Mouse (Mus musculus) gastrocnemius, adult 2 months (tissue): ENCODE measurements at regions not wholly inside any gene's neighbourhood (a gene's known extent, or its start where the extent isn't known, plus 50 kb on each side); places are given as distances from the start of the nearest gene placed in this dataset.

ENCODE experiments used
- DNase-seq: peaks from one replicate; pipeline ENCODE4 v3.0.0; 2022
- H3K27ac ChIP-seq: fragments of 200-600 bp; 2 replicates; pipeline ENCODE4 v1.8.1; 2022; ENCODE audit warnings: mild to moderate bottlenecking
- H3K4me3 ChIP-seq: fragments of 200-600 bp; 2 replicates; pipeline ENCODE4 v1.8.1; 2022; ENCODE audit warnings: mild to moderate bottlenecking, moderate library complexity
- CTCF ChIP-seq: fragments of 200-600 bp; IDR thresholded peaks from 2 replicates; pipeline ENCODE4 v1.8.1; 2022; ENCODE audit warnings: antibody characterized with exemption, mild to moderate bottlenecking, moderate library complexity
- intact Hi-C: fragments of 180-260 bp; cut with DNase I; formaldehyde crosslinking; loops from one replicate; pipeline ENCODE4 v1.15.1; 2025

- H3K4me3 ChIP-seq = no peak overlapping the region
- no peak overlapping the region for H3K27ac ChIP-seq
- intact Hi-C loops = no loop called here
- DNase-seq = no peak
- TF ChIP-seq CTCF = no peak
Observed at GRCm38 (mm10) chr8:109360081-109360715, 133.6 kb upstream of the Pmfbp1 start.

- TF ChIP-seq CTCF = no peak
- intact Hi-C loops = no loop called here
- Histone ChIP-seq H3K4me3 (no peak overlapping the region), H3K27ac (no peak overlapping the region)
- no peak for DNase-seq
Observed at GRCm38 (mm10) chr8:109360904-109361303, 132.9 kb upstream of the Pmfbp1 start.

GRCm38 (mm10) chr8:109361575-109362361, 132.1 kb upstream of the Pmfbp1 start:
- no peak for TF ChIP-seq CTCF
- DNase-seq = no peak
- Histone ChIP-seq H3K4me3 (no peak overlapping the region), H3K27ac (no peak overlapping the region)
- intact Hi-C loops = no loop called here

- Histone ChIP-seq H3K4me3 (no peak overlapping the region), H3K27ac (no peak overlapping the region)
- intact Hi-C loops = no loop called here
- DNase-seq = no peak
- no peak for TF ChIP-seq CTCF
Observed at GRCm38 (mm10) chr8:109363185-109363845, 130.5 kb upstream of the Pmfbp1 start.

- Histone ChIP-seq H3K4me3 (no peak overlapping the region), H3K27ac (no peak overlapping the region)
- intact Hi-C loops = no loop called here
- DNase-seq = no peak
- TF ChIP-seq CTCF = no peak
Observed at GRCm38 (mm10) chr8:109373977-109374376, 119.8 kb upstream of the Pmfbp1 start.

- no peak for TF ChIP-seq CTCF
- intact Hi-C loops = no loop called here
- Histone ChIP-seq H3K4me3 (no peak overlapping the region), H3K27ac (no peak overlapping the region)
- DNase-seq = no peak
Observed at GRCm38 (mm10) chr8:109384881-109385280, 108.9 kb upstream of the Pmfbp1 start.

- intact Hi-C loops = no loop called here
- no peak for TF ChIP-seq CTCF
- H3K4me3 ChIP-seq = no peak overlapping the region
- H3K27ac ChIP-seq = no peak overlapping the region
- DNase-seq = no peak
Observed at GRCm38 (mm10) chr8:109395133-109395855, 98.5 kb upstream of the Pmfbp1 start.

GRCm38 (mm10) chr8:109399616-109400015, 94.2 kb upstream of the Pmfbp1 start:
- Histone ChIP-seq H3K4me3 (no peak overlapping the region), H3K27ac (no peak overlapping the region)
- no peak for DNase-seq
- intact Hi-C loops = no loop called here
- no peak for TF ChIP-seq CTCF

- no peak for DNase-seq
- Histone ChIP-seq H3K4me3 (no peak overlapping the region), H3K27ac (no peak overlapping the region)
- intact Hi-C loops = no loop called here
- no peak for TF ChIP-seq CTCF
Observed at GRCm38 (mm10) chr8:109400192-109400591, 93.6 kb upstream of the Pmfbp1 start.

- H3K27ac ChIP-seq = no peak overlapping the region
- no peak for DNase-seq
- no peak overlapping the region for H3K4me3 ChIP-seq
- no peak for TF ChIP-seq CTCF
- intact Hi-C loops = no loop called here
Observed at GRCm38 (mm10) chr8:109407913-109408312, 85.9 kb upstream of the Pmfbp1 start.

- intact Hi-C loops = no loop called here
Observed at GRCm38 (mm10) chr8:109410531-109410930, 83.3 kb upstream of the Pmfbp1 start.

GRCm38 (mm10) chr8:109413386-109413785, 80.4 kb upstream of the Pmfbp1 start:
- DNase-seq = no peak
- intact Hi-C loops = no loop called here
- no peak overlapping the region for H3K27ac ChIP-seq
- no peak for TF ChIP-seq CTCF
- H3K4me3 ChIP-seq = no peak overlapping the region

More at GRCm38 (mm10) chr8:109410531-109410930, 83.3 kb upstream of the Pmfbp1 start:
- DNase-seq = no peak
- H3K27ac ChIP-seq = no peak overlapping the region
- no peak overlapping the region for H3K4me3 ChIP-seq
- TF ChIP-seq CTCF = no peak

GRCm38 (mm10) chr8:109415315-109415714, 78.5 kb upstream of the Pmfbp1 start:
- no peak for TF ChIP-seq CTCF
- H3K27ac ChIP-seq = no peak overlapping the region
- intact Hi-C loops = no loop called here
- DNase-seq = no peak
- H3K4me3 ChIP-seq = no peak overlapping the region
